Mouse (Mus musculus) liver, postnatal 0 days (tissue): ENCODE measurements at regions not wholly inside any gene's neighbourhood (a gene's known extent, or its start where the extent isn't known, plus 50 kb on each side); places are given as distances from the start of the nearest gene placed in this dataset.

ENCODE experiments used
- ATAC-seq: fragments of 200-750 bp; cut with Nextera tagmentation; 2 replicates; pipeline ENCODE4 v1.8.0; 2017; ENCODE audit warnings: mild to moderate bottlenecking, moderate library complexity
- DNase-seq: peaks from one replicate; pipeline ENCODE4 v3.0.0-alpha.2; 2016
- H3K27ac ChIP-seq: fragments of 300-500 bp; sonication (generic); 2 replicates; pipeline ENCODE4 v1.5.1; 2014; ENCODE audit warnings: antibody characterized with exemption, moderate library complexity, mild to moderate bottlenecking, low read depth
- H3K27me3 ChIP-seq: fragments of 300-500 bp; sonication (generic); 2 replicates; pipeline ENCODE4 v1.6.1; 2014; ENCODE audit warnings: low read length, control low read depth, mixed read lengths; ENCODE audit not compliant: insufficient read depth
- H3K36me3 ChIP-seq: fragments of 300-500 bp; sonication (generic); replicated peaks from 2 replicates; pipeline ENCODE4 v1.6.1; 2014; ENCODE audit warnings: mild to moderate bottlenecking, control low read depth, low read length, moderate library complexity, mixed read lengths; ENCODE audit not compliant: insufficient read depth
- H3K4me1 ChIP-seq: fragments of 300-500 bp; sonication (generic); 2 replicates; pipeline ENCODE4 v1.6.1; 2014; ENCODE audit warnings: antibody characterized with exemption, mild to moderate bottlenecking, control low read depth; ENCODE audit not compliant: insufficient read depth
- H3K4me2 ChIP-seq: fragments of 300-500 bp; sonication (generic); 2 replicates; pipeline ENCODE4 v1.6.1; 2014; ENCODE audit warnings: low read depth, mild to moderate bottlenecking, low read length, moderate library complexity, mixed read lengths
- H3K4me3 ChIP-seq: fragments of 300-500 bp; sonication (generic); 2 replicates; pipeline ENCODE4 v1.5.1; 2014; ENCODE audit warnings: low read depth, low read length
- H3K9ac ChIP-seq: fragments of 300-500 bp; sonication (generic); replicated peaks from 2 replicates; pipeline ENCODE4 v1.6.1; 2014; ENCODE audit warnings: mild to moderate bottlenecking, moderate library complexity
- H3K9me3 ChIP-seq: fragments of 300-500 bp; sonication (generic); 2 replicates; pipeline ENCODE4 v1.6.1; 2016; ENCODE audit warnings: mild to moderate bottlenecking, control low read depth, low read length, mixed read lengths
- CTCF ChIP-seq: sonication (generic); IDR thresholded peaks from 2 replicates; pipeline ENCODE4 v1.5.1; 2016; ENCODE audit warnings: antibody characterized with exemption, low read depth
- EP300 ChIP-seq: IDR thresholded peaks from 2 replicates; pipeline ENCODE4 v1.6.1; 2016; ENCODE audit warnings: antibody characterized with exemption, low read depth, mild to moderate bottlenecking
- WGBS: fragments of 180-500 bp; shearing (Covaris S2); extraction: QIAGEN DNeasy Blood & Tissue Kit; methylation state at CpG from one replicate; pipeline ENCODE4 v1.1.7; 2014; ENCODE audit not compliant: insufficient replicate concordance; 5-methylcytosine and 5-hydroxymethylcytosine counted together

DNA sequence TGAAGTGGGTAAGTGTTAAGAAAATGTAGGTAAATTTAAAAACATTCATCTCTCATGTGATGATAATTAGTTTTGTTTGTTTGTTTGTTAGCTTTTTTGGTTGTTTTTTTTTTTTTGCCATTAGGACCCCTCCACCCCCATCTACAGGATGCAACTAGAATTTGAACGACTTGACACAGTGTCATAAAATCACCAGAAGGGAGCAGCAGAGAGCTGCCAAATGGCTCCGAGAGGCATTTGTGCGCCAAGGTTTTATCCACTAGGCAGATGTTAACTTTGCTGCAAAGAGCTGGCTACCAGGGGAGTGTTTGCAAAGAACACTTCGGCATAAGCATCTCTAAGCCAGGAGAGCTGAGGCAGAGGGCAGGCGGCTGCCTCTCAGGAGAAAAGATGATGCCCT is 72.7 kb upstream of the Acpp start:
- TF ChIP-seq EP300 (no peak), CTCF (peak; percentile 65)
- Histone ChIP-seq H3K4me2 (no peak overlapping the region), H3K9me3 (no peaks in the 10 kb centered on the region), H3K27me3 (peaks cover 3% of the 10 kb centered on the region; the same call in 1 of the 2 replicates), H3K4me1 (peaks cover 11% of the 10 kb centered on the region), H3K27ac (no peak overlapping the region), H3K9ac (no peak overlapping the region), H3K36me3 (no peaks in the 10 kb centered on the region), H3K4me3 (no peak overlapping the region)
- DNase-seq (peak; percentile 26), ATAC-seq (no peak)
- WGBS: 6% methylated on average over 5 of the region's 5 CpGs

DNA sequence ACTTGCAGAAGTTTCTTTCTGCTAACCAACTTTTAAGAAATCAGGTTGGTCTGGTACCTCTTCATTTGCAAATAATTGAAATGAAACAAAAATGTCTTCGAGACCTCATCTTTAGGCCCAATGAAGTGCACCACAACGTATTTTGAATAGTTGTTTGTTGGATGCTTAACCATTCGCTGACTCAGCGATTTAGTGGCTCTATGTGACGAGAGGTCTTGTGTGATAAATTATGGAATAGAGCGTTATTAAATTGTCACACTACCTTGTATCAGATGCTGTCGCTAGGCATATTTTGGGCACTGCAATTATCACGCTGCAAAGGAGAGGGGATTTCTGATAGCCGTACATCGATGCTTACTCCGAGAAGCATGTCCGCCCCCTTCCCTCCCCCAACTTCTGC is 71.8 kb upstream of the Acpp start:
- TF ChIP-seq CTCF (no peak), EP300 (no peak)
- H3K4me3 ChIP-seq: no peak overlapping the region

DNA sequence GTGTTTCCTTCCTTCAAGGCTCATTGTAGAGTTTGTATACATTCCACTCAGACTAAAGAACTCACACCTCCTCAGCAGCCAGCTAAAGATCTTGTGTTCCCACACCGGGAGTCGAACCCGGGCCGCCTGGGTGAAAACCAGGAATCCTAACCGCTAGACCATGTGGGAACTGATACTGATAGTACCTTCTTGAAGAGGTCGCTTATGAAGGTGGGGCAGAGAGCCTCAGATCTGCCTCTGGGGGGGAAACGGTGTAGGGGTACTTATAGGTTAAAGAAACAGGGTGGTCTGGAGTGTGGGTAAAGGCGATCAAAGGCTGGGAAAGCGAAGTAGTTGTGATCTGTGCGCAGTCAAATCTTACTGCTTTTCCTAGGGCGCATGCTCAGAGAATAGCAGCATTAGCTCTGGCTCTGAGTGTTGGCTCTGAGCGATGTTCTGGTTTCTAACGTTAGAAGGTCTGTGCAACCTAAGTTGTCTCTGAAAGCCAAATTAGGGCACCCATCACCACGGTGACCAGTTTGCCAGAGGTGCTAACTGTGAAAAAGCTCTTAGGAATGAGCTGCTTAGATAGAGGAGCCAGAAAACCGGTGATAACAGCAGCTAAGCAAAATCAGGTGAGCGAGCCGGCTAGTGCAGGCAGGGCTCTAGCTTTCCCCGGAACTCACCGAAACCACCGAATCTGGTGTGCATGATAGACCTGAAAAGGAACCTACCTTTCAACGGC is 71.2 kb upstream of the Acpp start:
- no peaks in the 10 kb centered on the region for H3K36me3 ChIP-seq
- H3K4me3 ChIP-seq: peak overlapping the region; percentile 3
- no peaks in the 10 kb centered on the region for H3K9me3 ChIP-seq
- H3K27me3 ChIP-seq: peaks cover 3% of the 10 kb centered on the region; the same call in 1 of the 2 replicates
- TF ChIP-seq CTCF (no peak), EP300 (no peak)
- H3K9ac ChIP-seq: no peak overlapping the region
- H3K4me1 ChIP-seq: peaks cover 11% of the 10 kb centered on the region
- peak overlapping the region; percentile 57 for H3K4me2 ChIP-seq
- DNase-seq: peak; percentile 30
- ATAC-seq: peak; percentile 51; the same call in 1 of the 2 replicates
- 22% methylated on average over 21 of the region's 21 CpGs for WGBS
- H3K27ac ChIP-seq: no peak overlapping the region

More for the DNA sequence above, 71.8 kb upstream of the Acpp start:
- Histone ChIP-seq H3K4me1 (peaks cover 11% of the 10 kb centered on the region), H3K4me2 (peak overlapping the region; percentile 57), H3K27ac (no peak overlapping the region), H3K9ac (no peak overlapping the region), H3K36me3 (no peaks in the 10 kb centered on the region), H3K27me3 (peaks cover 3% of the 10 kb centered on the region; the same call in 1 of the 2 replicates), H3K9me3 (no peaks in the 10 kb centered on the region)
- WGBS: 22% methylated on average over 12 of the region's 12 CpGs
- DNase-seq (no peak), ATAC-seq (no peak)

DNA sequence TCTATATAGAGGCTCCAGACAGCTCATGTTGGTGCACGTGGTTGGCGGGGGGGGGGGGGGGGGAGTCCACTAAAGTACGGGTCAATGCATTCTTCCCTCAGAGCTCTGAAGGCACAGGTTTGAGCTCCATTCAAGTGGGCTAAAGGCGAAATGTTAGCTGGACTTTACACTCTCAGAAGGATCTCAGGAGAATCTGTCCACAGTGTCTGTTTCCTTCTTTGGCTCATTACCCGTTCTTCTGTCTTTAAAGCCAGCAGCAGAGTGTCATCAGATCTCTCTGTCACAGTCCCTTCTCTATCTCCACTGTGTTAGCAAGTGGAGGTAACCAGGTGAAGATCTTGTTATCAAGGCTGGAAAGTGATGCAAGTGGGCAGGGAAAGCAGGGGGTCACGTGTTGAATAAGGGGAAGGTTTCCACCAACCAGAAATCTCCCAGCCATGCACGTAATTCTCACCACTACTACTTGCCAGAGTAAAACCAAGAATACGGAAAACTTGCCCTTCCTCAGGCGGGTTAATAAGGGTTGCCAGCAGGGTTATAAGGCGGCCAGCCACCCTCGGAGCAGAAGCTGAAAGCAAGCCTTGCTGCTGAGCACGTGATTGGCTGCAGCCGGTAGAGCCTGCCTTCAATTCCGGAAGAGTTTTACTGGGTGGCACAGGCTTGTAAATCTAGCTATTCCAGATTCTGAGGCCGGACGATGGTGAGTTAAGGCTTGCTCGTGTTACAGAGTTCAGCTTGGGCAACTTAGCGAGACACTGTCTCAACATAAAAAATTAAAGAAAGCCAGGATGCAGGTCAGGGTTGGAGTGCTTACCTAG is 70.2 kb upstream of the Acpp start:
- WGBS: 21% methylated on average over 18 of the region's 18 CpGs
- H3K4me3 ChIP-seq: peak overlapping the region; percentile 26

DNA sequence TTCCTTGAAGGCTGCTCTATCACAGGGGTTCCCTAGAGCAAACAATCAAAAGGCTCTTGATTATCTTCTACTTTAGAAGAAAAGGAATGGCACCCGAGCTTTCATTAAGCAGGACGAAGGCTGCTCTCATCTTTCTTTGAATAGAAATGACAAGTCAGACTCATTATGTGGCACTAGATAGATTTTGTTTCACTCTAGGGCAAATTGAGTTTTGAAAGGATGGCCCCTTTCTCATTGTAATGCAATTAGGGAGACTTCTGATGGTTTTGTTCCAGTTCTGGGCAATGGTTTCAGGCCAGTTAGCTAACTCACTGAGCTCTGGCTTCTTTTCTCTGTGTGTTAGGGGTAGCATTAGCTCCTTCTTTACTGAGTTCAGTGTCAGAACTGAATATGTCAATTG is 69.5 kb upstream of the Acpp start:
- no peaks in the 10 kb centered on the region for H3K36me3 ChIP-seq
- WGBS: 73% methylated on average over 2 of the region's 2 CpGs
- H3K4me1 ChIP-seq: peaks cover 11% of the 10 kb centered on the region
- no peak overlapping the region for H3K4me3 ChIP-seq
- ATAC-seq (no peak), DNase-seq (no peak)
- H3K9me3 ChIP-seq: no peaks in the 10 kb centered on the region
- no peak overlapping the region for H3K27ac ChIP-seq
- TF ChIP-seq EP300: no peak
- no peak for TF ChIP-seq CTCF
- H3K27me3 ChIP-seq: peaks cover 3% of the 10 kb centered on the region; the same call in 1 of the 2 replicates
- no peak overlapping the region for H3K4me2 ChIP-seq
- H3K9ac ChIP-seq: no peak overlapping the region

More for the DNA sequence above, 70.2 kb upstream of the Acpp start:
- peaks cover 11% of the 10 kb centered on the region for H3K4me1 ChIP-seq
- H3K9ac ChIP-seq: no peak overlapping the region
- H3K27ac ChIP-seq: no peak overlapping the region
- H3K36me3 ChIP-seq: no peaks in the 10 kb centered on the region
- peaks cover 3% of the 10 kb centered on the region; the same call in 1 of the 2 replicates for H3K27me3 ChIP-seq
- ATAC-seq (peak; percentile 65), DNase-seq (peak; percentile 21)
- peak overlapping the region; percentile 57 for H3K4me2 ChIP-seq
- no peaks in the 10 kb centered on the region for H3K9me3 ChIP-seq
- no peak for TF ChIP-seq CTCF
- TF ChIP-seq EP300: no peak

DNA sequence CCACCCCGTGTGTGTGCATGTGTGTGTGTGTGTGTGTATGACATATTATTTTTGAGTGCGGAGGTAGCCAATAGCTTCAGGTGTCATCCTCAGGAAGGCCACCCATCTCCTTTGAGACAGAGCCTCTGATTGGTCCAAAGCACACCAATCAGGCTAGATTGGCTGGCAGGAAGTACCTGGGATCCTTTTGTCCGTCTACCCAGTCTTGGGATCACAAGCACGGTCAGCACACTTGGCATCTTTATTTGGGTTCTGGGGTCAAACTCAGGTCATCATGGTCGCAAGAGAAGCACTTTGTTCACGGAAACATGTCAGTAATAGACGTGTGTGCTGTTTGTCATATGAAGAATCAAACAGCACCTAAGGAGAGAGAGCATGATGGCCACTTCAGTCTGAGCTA is 68.9 kb upstream of the Acpp start:
- Histone ChIP-seq H3K4me2 (no peak overlapping the region), H3K27ac (no peak overlapping the region), H3K27me3 (peaks cover 3% of the 10 kb centered on the region; the same call in 1 of the 2 replicates), H3K4me3 (no peak overlapping the region), H3K36me3 (no peaks in the 10 kb centered on the region), H3K9me3 (no peaks in the 10 kb centered on the region), H3K9ac (no peak overlapping the region), H3K4me1 (peaks cover 11% of the 10 kb centered on the region)
- WGBS: 65% methylated on average over 7 of the region's 7 CpGs
- no peak for TF ChIP-seq EP300
- TF ChIP-seq CTCF: no peak
- ATAC-seq (no peak), DNase-seq (no peak)
